Mouse (Mus musculus): ENCODE data around the gene Polr2i. TPM values are rescaled to one million over a fixed set of nuclear protein-coding genes. Genes with fewer than 3 reads are reported as not detected.

Gene Polr2i
- polyA plus RNA-seq, 1 experiment, result 106 TPM

- DNase-seq (ENCODE audit: low read depth, low spot score), result no peak
- 50% methylated on average over 12 of the region's 12 CpGs for WGBS
Observed at GRCm38 (mm10) chr7:30251956-30252954, 20.5 kb downstream of the Polr2i start.

GRCm38 (mm10) chr7:30265041-30265440 is 33.3 kb downstream of the Polr2i start:
- WGBS, result 57% methylated on average over 2 of the region's 2 CpGs
- DNase-seq (ENCODE audit: low read depth, low spot score), result no peak

- no peak for DNase-seq (ENCODE audit: low read depth, low spot score)
- 85% methylated on average over 5 of the region's 5 CpGs for WGBS
Observed at GRCm38 (mm10) chr7:30265531-30265930, 33.8 kb downstream of the Polr2i start.

- no peak for DNase-seq (ENCODE audit: low read depth, low spot score)
- 92% methylated on average over 7 of the region's 7 CpGs for WGBS
Observed at GRCm38 (mm10) chr7:30265935-30266334, 34.2 kb downstream of the Polr2i start.

- no peak for DNase-seq (ENCODE audit: low read depth, low spot score)
- WGBS, result 92% methylated on average over 3 of the region's 3 CpGs
Observed at GRCm38 (mm10) chr7:30266780-30267179, 35.0 kb downstream of the Polr2i start.

GRCm38 (mm10) chr7:30269641-30270040 is 37.9 kb downstream of the Polr2i start:
- DNase-seq (ENCODE audit: low read depth, low spot score), result no peak
- WGBS, result 82% methylated on average over 4 of the region's 4 CpGs

GRCm38 (mm10) chr7:30274383-30274782 is 42.6 kb downstream of the Polr2i start:
- 74% methylated on average over 6 of the region's 6 CpGs for WGBS
- no peak for DNase-seq (ENCODE audit: low read depth, low spot score)

- DNase-seq (ENCODE audit: low read depth, low spot score), result no peak
Observed at GRCm38 (mm10) chr7:30278911-30279310, 47.2 kb downstream of the Polr2i start.

GRCm38 (mm10) chr7:30279536-30279935 is 47.8 kb downstream of the Polr2i start:
- WGBS, result 2% methylated on average over 6 of the region's 6 CpGs
- DNase-seq (ENCODE audit: low read depth, low spot score), result no peak

More at GRCm38 (mm10) chr7:30278911-30279310, 47.2 kb downstream of the Polr2i start:
- 48% methylated on average over 2 of the region's 2 CpGs for WGBS

- peak; percentile 86 for DNase-seq (ENCODE audit: low read depth, low spot score)
Observed at GRCm38 (mm10) chr7:30279951-30280669, 48.4 kb downstream of the Polr2i start, which contains the start of the genes Thap8 and Wdr62. Thap8 (plus strand) TSS chr7:30280094. Wdr62 (minus strand) TSS chr7:30280419.

GRCm38 (mm10) chr7:30280670-30281138 is 49.0 kb downstream of the Polr2i start:
- under 1% methylated on average over 20 of the region's 20 CpGs for WGBS
- peak; percentile 64 for DNase-seq (ENCODE audit: low read depth, low spot score)

More at GRCm38 (mm10) chr7:30279951-30280669, 48.4 kb downstream of the Polr2i start, which contains the start of the genes Thap8 and Wdr62:
- under 1% methylated on average over 49 of the region's 49 CpGs for WGBS

- 78% methylated on average over 4 of the region's 4 CpGs for WGBS
- DNase-seq (ENCODE audit: low read depth, low spot score), result no peak
Observed at GRCm38 (mm10) chr7:30281522-30281921, 49.8 kb downstream of the Polr2i start.

- WGBS, result 76% methylated on average over 7 of the region's 7 CpGs
Observed at GRCm38 (mm10) chr7:30282740-30283139, 51.0 kb downstream of the Polr2i start.

More at GRCm38 (mm10) chr7:30282740-30283139, 51.0 kb downstream of the Polr2i start:
- no peak for DNase-seq (ENCODE audit: low read depth, low spot score)

Other genes starting within 250 kb of the Polr2i start
- 4.1 and 5.5 TPM in 2 replicates for gene Zfp568, start 248.0 kb upstream of the Polr2i start, polyA plus RNA-seq (2012; rRNA removed)
- 1.1 and 2.5 TPM in 2 replicates for gene Zfp14, start 180.6 kb upstream of the Polr2i start, polyA plus RNA-seq (2012; rRNA removed)
- 0.25 and 0.35 TPM in 2 replicates for gene Zfp82, start 159.0 kb upstream of the Polr2i start, polyA plus RNA-seq (2012; rRNA removed)
- gene Gm26920, start 141.5 kb upstream of the Polr2i start, polyA plus RNA-seq (2012; rRNA removed), result 0.25 TPM in 1 of 2 replicates, not detected in the other
- 1.0 and 1.2 TPM in 2 replicates for gene Zfp566, start 141.4 kb upstream of the Polr2i start, polyA plus RNA-seq (2012; rRNA removed)
- 11.4 and 12.5 TPM in 2 replicates for gene Zfp260, start 137.2 kb upstream of the Polr2i start, polyA plus RNA-seq (2012; rRNA removed)
- 0.20 and 1.2 TPM in 2 replicates for gene Zfp382, start 110.0 kb upstream of the Polr2i start, polyA plus RNA-seq (2012; rRNA removed)
- 8.8 and 11.3 TPM in 2 replicates for gene Zfp146, start 62.2 kb upstream of the Polr2i start, polyA plus RNA-seq (2012; rRNA removed)
- gene Cox7a1, start 47.8 kb upstream of the Polr2i start, polyA plus RNA-seq (2012; rRNA removed), result 90.2 and 179 TPM in 2 replicates
- 636 and 641 TPM in 2 replicates for gene Capns1, start 33.1 kb upstream of the Polr2i start, polyA plus RNA-seq (2012; rRNA removed)
- 56.3 and 57.3 TPM in 2 replicates for gene Tbcb, start 324 bp downstream of the Polr2i start, polyA plus RNA-seq (2012; rRNA removed)
- gene Ovol3, start 3.8 kb downstream of the Polr2i start, polyA plus RNA-seq (2012; rRNA removed), result 0.18 TPM in 1 of 2 replicates, not detected in the other
- gene Thap8, start 48.1 kb downstream of the Polr2i start, polyA plus RNA-seq (2012; rRNA removed), result 0.15 TPM in 1 of 2 replicates, not detected in the other
- 14.0 and 16.5 TPM in 2 replicates for gene Wdr62, start 48.5 kb downstream of the Polr2i start, polyA plus RNA-seq (2012; rRNA removed)
- gene Clip3, start 59.8 kb downstream of the Polr2i start, polyA plus RNA-seq (2012; rRNA removed), result 4.0 and 4.9 TPM in 2 replicates
- 81.0 and 96.8 TPM in 2 replicates for gene Alkbh6, start 76.8 kb downstream of the Polr2i start, polyA plus RNA-seq (2012; rRNA removed)
- gene Syne4, start 82.9 kb downstream of the Polr2i start, polyA plus RNA-seq (2012; rRNA removed), result 18.4 and 23.2 TPM in 2 replicates
- gene E130208F15Rik, start 89.8 kb downstream of the Polr2i start, polyA plus RNA-seq (2012; rRNA removed), result 0.31 and 0.74 TPM in 2 replicates
- gene Sdhaf1, start 91.9 kb downstream of the Polr2i start, polyA plus RNA-seq (2012; rRNA removed), result 12.1 and 13.9 TPM in 2 replicates
- gene Lrfn3, start 130.8 kb downstream of the Polr2i start, polyA plus RNA-seq (2012; rRNA removed), result 12.7 and 13.1 TPM in 2 replicates
- 109 and 121 TPM in 2 replicates for gene Tyrobp, start 181.8 kb downstream of the Polr2i start, polyA plus RNA-seq (2012; rRNA removed)
- gene Hcst, start 187.9 kb downstream of the Polr2i start, polyA plus RNA-seq (2012; rRNA removed), result 18.0 and 22.2 TPM in 2 replicates
- 8.6 and 9.0 TPM in 2 replicates for gene Nfkbid, start 189.8 kb downstream of the Polr2i start, polyA plus RNA-seq (2012; rRNA removed)
- gene Aplp1, start 213.6 kb downstream of the Polr2i start, polyA plus RNA-seq (2012; rRNA removed), result 54.6 and 86.3 TPM in 2 replicates
- gene Kirrel2, start 225.7 kb downstream of the Polr2i start, polyA plus RNA-seq (2012; rRNA removed), result 0.06 and 0.08 TPM in 2 replicates
- 0.17 and 0.18 TPM in 2 replicates for gene Nphs1, start 226.4 kb downstream of the Polr2i start, polyA plus RNA-seq (2012; rRNA removed)